Mouse (Mus musculus): ENCODE measurements around the gene Tnpo2.

The Tnpo2 gene

DNA sequence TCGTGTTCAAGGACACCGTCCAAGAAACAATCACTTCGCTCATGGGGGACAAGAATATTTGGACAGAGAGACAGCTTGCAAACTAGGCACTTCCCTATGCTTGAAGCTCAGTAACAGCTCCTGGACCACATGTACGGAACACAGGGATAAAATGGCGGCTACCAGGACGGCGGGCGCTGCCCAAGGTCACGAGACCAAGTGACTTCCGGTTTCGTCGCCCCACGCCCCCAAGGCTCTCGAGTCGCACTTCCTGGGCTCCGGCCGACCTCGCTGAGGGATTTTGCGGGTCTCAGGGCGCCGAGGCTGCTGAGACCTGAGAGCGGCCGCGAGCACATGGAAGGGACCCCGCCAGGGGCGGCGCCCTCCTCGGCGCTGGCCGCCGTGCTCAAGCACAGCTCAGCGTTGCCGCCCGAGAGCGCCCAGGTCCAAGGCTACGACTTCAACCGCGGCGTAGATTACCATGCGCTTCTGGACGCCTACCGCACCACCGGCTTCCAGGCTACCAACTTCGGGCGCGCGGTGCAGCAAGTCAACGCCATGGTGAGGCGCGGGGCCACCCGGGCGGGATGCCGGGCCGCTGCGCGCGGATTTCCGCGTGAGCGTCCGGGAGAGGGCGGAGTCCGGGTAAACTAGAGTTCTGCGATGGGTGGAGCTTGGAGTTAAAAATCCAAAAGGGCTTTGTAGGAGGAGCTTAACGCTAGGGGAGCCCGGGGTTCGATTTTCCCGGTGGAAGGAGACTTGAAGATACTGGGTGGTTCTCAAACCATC is 35.0 kb downstream of the Tnpo2 start, which contains the start of gene Dhps:
Dhps (plus strand) TSS at position 244 of the 768 bp plus-strand sequence.
- in situ Hi-C loops (cut with MboI, MseI) = no loop called here

- in situ Hi-C loops (cut with MboI, MseI) = no loop called here
These were observed 35.7 kb downstream of the Tnpo2 start for GRCm38 (mm10) chr8:85072364-85072929.

GRCm38 (mm10) chr8:85073041-85073612 is 36.4 kb downstream of the Tnpo2 start:
- in situ Hi-C loops (cut with MboI, MseI) = no loop called here

GRCm38 (mm10) chr8:85074167-85074566 is 37.5 kb downstream of the Tnpo2 start:
- in situ Hi-C loops (cut with MboI, MseI) = no loop called here

GRCm38 (mm10) chr8:85074617-85075016 is 37.9 kb downstream of the Tnpo2 start:
- in situ Hi-C loops (cut with MboI, MseI) = loop anchor here (5.0 kb wide), 1 partner anchor 102 kb away; no protein-coding TSS in a partner anchor

DNA sequence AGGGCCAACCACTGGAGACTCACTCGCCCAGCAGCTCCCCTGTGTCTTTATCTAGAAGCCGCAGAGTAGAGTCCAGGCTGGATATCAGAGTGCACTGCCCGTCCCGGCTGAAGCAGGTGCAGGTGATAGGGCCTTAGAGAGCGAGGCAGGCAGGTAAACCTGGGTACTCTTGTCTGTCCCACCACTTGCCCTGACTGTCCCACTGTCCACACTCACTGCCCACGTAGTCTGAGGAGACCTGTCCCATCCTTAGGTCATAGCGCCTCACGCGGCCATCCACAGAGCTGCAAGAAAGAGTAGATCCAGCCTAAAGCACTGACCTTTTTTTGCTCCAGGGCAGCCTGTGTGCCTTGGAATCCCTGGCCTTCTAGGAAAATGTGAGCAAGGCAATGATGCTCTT is 39.3 kb downstream of the Tnpo2 start:
- in situ Hi-C loops (cut with MboI, MseI) = loop anchor here (5.0 kb wide), 1 partner anchor 104 kb away; no protein-coding TSS in a partner anchor

- in situ Hi-C loops (cut with MboI, MseI) = loop anchor here (5.0 kb wide), 1 partner anchor 105 kb away; no protein-coding TSS in a partner anchor
These were observed 40.3 kb downstream of the Tnpo2 start for GRCm38 (mm10) chr8:85076993-85077392.

- in situ Hi-C loops (cut with MboI, MseI) = loop anchor here (10.0 kb wide), 1 partner anchor 225 kb away; no protein-coding TSS in a partner anchor
These were observed 43.5 kb downstream of the Tnpo2 start for GRCm38 (mm10) chr8:85080214-85080531.

GRCm38 (mm10) chr8:85080532-85081215 is 44.0 kb downstream of the Tnpo2 start, which contains the start of gene Wdr83os:
Gene Wdr83os, plus strand, starts transcription at chr8:85080740.
- in situ Hi-C loops (cut with MboI, MseI) = loop anchor here (10.0 kb wide), 1 partner anchor 224 kb away; no protein-coding TSS in a partner anchor

GRCm38 (mm10) chr8:85081216-85081555 is 44.5 kb downstream of the Tnpo2 start, which contains the start of gene Wdr83:
Gene Wdr83, minus strand, starts transcription at chr8:85081306.
- in situ Hi-C loops (cut with MboI, MseI) = loop anchor here (10.0 kb wide), 1 partner anchor 224 kb away; no protein-coding TSS in a partner anchor

DNA sequence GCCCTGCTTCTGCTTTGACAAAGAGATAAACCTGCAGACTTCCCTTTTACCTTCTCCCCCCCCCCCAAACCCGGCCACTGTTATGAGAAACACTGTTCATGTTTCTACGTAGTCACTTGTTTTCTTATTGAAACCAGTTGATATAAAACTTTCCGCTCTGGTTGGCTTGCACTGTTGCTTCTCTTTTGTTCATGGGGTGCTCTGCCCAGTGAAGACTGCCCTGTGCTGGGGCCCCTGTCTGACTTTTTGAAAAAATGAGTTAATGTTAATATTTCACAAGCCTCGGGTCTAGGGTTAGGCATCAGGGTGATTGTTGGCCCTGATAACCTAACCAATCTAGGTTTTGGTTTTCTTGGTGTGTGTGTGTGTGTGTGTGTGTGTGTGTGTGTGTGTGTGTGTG is 45.5 kb downstream of the Tnpo2 start:
- in situ Hi-C loops (cut with MboI, MseI) = loop anchor here (10.0 kb wide), 1 partner anchor 223 kb away; no protein-coding TSS in a partner anchor

DNA sequence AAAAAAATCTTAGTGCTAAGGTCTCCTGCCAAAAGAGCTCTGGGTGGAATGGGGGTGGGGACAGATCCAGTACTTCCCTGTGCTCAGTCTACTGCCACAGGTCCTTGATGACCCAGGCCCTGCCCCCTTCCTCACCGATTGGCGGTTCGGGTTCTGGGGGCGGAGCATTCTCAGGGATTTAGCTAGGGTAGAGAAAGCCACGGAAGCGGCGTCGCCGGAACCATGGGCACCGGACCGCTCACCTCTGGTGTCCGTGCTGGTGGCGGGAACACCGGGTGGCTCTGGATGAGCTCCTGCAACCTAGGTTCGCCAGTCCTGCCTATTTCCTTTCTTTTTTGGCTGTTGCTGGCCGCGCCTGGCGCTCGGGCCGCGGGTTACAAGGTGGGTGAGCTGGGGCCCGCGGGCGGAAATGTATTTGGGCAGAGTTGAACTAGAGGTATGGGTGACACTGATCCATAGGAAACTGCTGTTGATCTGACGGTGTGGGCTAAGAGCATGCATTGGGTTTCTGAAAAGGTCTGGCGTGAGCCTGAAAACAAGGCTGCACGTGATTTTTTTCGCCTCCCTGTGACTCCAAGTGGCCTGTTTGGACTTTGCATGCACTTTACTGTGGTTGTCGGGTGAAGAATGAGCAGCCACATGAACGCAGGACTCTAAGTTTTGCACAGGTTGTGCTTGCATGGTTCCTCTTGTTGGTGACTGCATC is 46.5 kb downstream of the Tnpo2 start, which contains the start of gene Man2b1:
Man2b1 (plus strand) TSS at position 163 of the 706 bp plus-strand sequence.
- in situ Hi-C loops (cut with MboI, MseI) = loop anchor here (10.0 kb wide), 1 partner anchor 222 kb away; no protein-coding TSS in a partner anchor

DNA sequence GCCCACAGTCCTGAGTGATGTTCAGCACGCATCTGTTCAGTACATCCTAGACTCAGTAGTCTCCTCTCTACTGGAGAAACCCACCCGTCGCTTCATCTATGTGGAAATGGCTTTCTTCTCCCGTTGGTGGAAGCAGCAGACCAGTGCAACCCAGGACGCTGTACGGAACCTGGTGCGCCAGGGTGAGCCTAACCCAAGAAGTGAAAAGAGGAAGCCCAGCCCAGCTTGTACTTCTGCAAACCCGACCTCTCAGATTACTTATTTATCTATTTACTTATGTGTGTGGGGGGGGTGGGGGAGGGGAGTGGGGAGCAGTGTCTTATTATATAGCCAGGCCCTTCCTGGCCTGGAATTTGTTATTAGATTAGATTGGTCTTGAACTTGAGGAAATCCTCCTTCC is 47.9 kb downstream of the Tnpo2 start:
- in situ Hi-C loops (cut with MboI, MseI) = loop anchor here (10.0 kb wide), 1 partner anchor 220 kb away; no protein-coding TSS in a partner anchor

DNA sequence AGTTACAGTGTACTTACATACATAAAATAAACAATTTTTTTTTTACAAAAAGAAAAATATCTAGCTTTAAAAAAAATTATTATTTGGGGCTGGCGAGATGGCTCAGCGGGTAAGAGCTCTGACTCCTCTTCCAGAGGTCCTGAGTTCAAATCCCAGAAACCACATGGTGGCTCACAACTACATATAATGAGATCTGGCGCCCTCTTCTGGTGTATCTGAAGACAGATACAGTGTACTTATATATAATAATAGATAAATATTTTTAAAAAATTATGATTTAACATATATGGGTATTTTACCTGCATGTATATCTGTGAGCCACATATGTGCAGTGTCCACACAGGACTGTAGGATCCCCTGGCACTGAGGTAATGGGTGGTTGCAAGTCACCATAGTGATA is 49.5 kb downstream of the Tnpo2 start:
- in situ Hi-C loops (cut with MboI, MseI) = loop anchor here (10.0 kb wide), 1 partner anchor 219 kb away; no protein-coding TSS in a partner anchor

DNA sequence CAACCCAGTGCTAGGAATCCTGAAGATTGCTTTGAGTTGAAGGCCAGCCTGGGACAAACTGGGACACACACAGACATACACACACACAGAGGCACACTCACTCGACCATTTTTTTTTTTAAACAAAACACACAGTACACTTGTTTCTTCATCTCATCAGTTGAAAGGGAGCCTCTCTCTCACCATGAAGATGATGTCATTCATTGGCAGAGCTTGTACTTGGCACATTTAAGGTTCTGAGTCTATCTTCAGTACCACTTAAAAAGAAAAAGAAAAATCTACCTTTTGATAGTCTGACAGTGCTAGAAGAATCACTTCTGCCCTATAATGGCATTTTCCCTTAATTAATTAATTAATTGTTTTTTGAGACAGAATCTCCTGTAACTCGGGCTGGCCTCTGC is 52.1 kb downstream of the Tnpo2 start:
- in situ Hi-C loops (cut with MboI, MseI) = loop anchor here (10.0 kb wide), 1 partner anchor 216 kb away; no protein-coding TSS in a partner anchor

GRCm38 (mm10) chr8:85090856-85091255 is 54.1 kb downstream of the Tnpo2 start:
- in situ Hi-C loops (cut with MboI, MseI) = no loop called here

DNA sequence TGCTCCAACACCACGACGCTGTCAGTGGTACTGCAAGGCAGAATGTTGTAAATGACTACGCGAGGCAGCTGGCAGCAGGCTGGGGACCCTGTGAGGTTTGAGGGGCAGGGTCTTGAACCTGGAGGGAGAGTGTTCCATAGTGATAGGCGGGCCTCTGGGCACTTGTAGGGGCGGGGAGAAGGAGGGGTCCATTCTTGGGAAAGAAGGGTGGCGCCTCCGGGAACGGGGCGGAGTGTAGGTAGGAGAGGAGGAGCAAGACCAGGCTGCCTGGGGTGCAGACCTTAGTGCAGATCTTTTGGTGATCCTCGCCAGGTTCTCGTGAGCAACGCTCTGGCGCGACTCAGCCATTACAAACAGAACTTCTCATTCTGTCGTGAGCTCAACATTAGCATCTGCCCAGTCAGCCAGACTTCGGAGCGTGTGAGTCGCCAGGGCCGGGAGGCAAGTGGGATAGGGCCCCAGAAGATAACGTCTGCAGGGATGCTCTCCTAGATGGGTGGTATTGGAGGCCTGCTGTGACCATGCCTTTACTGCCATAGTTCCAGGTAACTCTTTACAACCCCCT is 54.9 kb downstream of the Tnpo2 start:
- in situ Hi-C loops (cut with MboI, MseI) = no loop called here

DNA sequence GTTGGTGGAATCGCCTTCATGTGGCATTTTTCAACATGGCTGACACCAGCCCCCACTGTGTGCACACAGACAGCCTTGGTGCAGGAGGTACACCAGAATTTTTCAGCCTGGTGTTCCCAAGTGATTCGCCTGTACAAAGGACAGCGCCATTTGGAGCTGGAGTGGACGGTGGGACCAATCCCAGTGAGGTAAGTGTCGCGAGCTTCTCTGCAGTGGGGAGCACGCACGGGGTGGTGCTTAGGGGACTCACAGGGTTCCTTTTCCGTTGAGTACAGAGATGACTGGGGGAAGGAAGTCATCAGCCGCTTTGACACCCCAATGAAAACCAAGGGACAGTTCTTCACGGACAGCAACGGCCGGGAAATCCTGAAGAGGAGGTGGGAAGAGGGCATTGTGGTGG is 58.3 kb downstream of the Tnpo2 start:
- in situ Hi-C loops (cut with MboI, MseI) = no loop called here

DNA sequence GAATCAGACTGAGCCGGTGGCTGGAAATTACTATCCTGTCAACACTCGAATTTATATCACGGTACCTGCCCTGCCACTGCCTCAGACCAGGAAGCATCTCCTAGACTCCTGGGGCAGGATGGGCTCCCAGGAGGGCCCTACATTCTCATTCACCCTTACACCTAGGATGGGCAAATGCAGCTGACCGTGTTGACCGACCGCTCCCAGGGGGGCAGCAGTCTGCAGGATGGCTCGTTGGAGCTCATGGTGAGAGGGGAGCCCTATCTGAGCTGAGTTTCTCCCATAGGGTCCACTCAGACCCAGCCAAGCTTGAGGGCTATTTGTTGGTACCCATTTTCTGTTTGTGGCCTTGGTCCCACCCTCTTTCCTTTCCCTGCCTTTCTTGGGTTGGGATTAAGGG is 58.9 kb downstream of the Tnpo2 start:
- in situ Hi-C loops (cut with MboI, MseI) = no loop called here

DNA sequence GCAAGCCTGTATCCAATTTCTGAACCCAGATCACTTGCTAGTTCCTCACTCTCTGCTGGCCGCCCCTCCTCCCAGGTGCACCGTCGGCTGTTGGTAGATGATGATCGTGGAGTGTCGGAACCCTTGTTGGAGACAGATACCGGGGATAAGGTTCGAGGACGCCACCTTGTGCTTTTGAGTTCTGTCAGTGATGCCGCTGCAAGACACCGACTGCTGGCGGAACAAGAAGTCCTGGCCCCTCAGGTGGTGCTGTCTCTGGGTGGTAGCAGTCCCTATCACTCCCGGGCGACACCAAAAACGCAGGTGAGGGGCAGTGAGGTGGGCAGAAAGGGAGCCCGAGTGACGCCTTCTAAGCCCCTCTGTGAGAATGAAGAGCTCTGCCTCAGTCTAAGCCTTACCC is 59.5 kb downstream of the Tnpo2 start:
- in situ Hi-C loops (cut with MboI, MseI) = no loop called here

DNA sequence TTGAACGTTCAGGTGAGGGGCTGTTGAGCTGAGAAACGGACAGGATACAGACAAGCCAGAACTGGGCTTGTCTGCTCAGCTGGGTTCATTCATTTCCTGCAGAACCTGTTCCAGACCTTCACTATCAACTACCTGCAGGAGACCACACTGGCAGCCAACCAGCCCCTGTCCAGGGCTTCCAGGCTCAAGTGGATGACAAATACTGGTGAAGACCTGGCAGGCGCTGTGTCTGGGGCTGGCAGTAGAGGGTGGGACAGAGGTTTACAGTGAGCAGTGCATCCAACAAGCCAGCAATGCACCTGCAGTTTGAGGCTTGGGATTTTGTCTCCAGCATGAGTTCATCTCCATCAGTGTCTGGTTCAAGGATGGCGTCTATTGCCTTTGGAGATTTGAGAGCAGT is 60.1 kb downstream of the Tnpo2 start:
- in situ Hi-C loops (cut with MboI, MseI) = no loop called here

All from regulatory T cell (primary cell).